Mouse (Mus musculus) heart, embryonic 15.5 days (tissue): ENCODE results near the gene 3830417A13Rik. TPM values are rescaled to one million over a fixed set of nuclear protein-coding genes. Genes with fewer than 3 reads are reported as not detected.

Experiments
- ATAC-seq: fragments of 200-750 bp; cut with Nextera tagmentation; replicated peaks from 2 replicates; pipeline ENCODE4 v1.8.0; 2017; ENCODE audit warnings: low read depth, moderate TSS enrichment; ENCODE audit not compliant: insufficient number of reproducible peaks, insufficient read depth, low FRiP score
- H3K27ac ChIP-seq: fragments of 300-500 bp; sonication (generic); 2 replicates; pipeline ENCODE4 v1.5.1; 2015; ENCODE audit warnings: mild to moderate bottlenecking, inconsistent platforms
- H3K27me3 ChIP-seq: fragments of 300-500 bp; sonication (generic); 2 replicates; pipeline ENCODE4 v1.6.1; 2015; ENCODE audit warnings: inconsistent platforms
- H3K36me3 ChIP-seq: fragments of 300-500 bp; sonication (generic); 2 replicates; pipeline ENCODE4 v1.6.1; 2015; ENCODE audit warnings: mild to moderate bottlenecking, inconsistent platforms
- H3K4me1 ChIP-seq: fragments of 300-500 bp; sonication (generic); replicated peaks from 2 replicates; pipeline ENCODE4 v1.6.1; 2015; ENCODE audit warnings: inconsistent platforms
- H3K4me2 ChIP-seq: fragments of 300-500 bp; sonication (generic); 2 replicates; pipeline ENCODE4 v1.6.1; 2015; ENCODE audit warnings: inconsistent platforms, mild to moderate bottlenecking, moderate library complexity
- H3K4me3 ChIP-seq: fragments of 300-500 bp; sonication (generic); 2 replicates; pipeline ENCODE4 v1.5.1; 2015; ENCODE audit warnings: mild to moderate bottlenecking, inconsistent platforms
- H3K9ac ChIP-seq: fragments of 300-500 bp; sonication (generic); 2 replicates; pipeline ENCODE4 v1.6.1; 2015; ENCODE audit warnings: mild to moderate bottlenecking, inconsistent platforms
- H3K9me3 ChIP-seq: fragments of 300-500 bp; sonication (generic); replicated peaks from 2 replicates; pipeline ENCODE4 v1.6.1; 2016; ENCODE audit warnings: inconsistent platforms
- WGBS: fragments of 180-500 bp; shearing (Covaris S2); methylation state at CpG from one replicate; pipeline ENCODE4 v1.1.7; 2015; ENCODE audit warnings: mixed read lengths; 5-methylcytosine and 5-hydroxymethylcytosine counted together
- polyA plus RNA-seq: library from polyadenylated mRNA; unstranded; fragments of >200 nt; fragmentation: Nextera tagmentation; extraction: Ambion mirVana; gene quantifications from 2 replicates; pipeline ENCODE4 v1.2.1, GENCODE M21; 2015

Gene 3830417A13Rik
- polyA plus RNA-seq, result 0.19 TPM in 1 of 2 replicates, not detected in the other

GRCm38 (mm10) chrX:64173248-64173647 is at the start of gene 3830417A13Rik:
3830417A13Rik (plus strand) TSS chrX:64173548.
- H3K27me3 ChIP-seq, result no peaks in the 10 kb centered on the region
- no peak within 1 kb of the TSS for H3K27ac ChIP-seq
- H3K4me1 ChIP-seq, result no peaks in the 10 kb centered on the region
- no peak within 1 kb of the TSS for H3K4me3 ChIP-seq
- no peaks in the 10 kb centered on the region for H3K36me3 ChIP-seq
- WGBS, result 82% methylated on average over 11 of the region's 11 CpGs
- no peak for ATAC-seq
- no peak within 1 kb of the TSS for H3K4me2 ChIP-seq
- no peaks in the 10 kb centered on the region for H3K9me3 ChIP-seq
- H3K9ac ChIP-seq, result no peak within 1 kb of the TSS

- Histone ChIP-seq H3K4me2 (no peak within 1 kb of the TSS), H3K9me3 (no peaks in the 10 kb centered on the region), H3K36me3 (no peaks in the 10 kb centered on the region), H3K9ac (no peak within 1 kb of the TSS), H3K4me3 (no peak within 1 kb of the TSS), H3K4me1 (no peaks in the 10 kb centered on the region), H3K27me3 (no peaks in the 10 kb centered on the region), H3K27ac (no peak within 1 kb of the TSS)
- ATAC-seq, result no peak
- 43% methylated on average over 2 of the region's 2 CpGs for WGBS
These were observed 21.2 kb upstream of the 3830417A13Rik start, which contains the start of gene Gm6760 for GRCm38 (mm10) chrX:64152098-64152497. Gm6760 (minus strand) TSS chrX:64152198.

- peak; percentile 69 for ATAC-seq
These were observed 7.9 kb downstream of the 3830417A13Rik start for GRCm38 (mm10) chrX:64181246-64181645.

More at GRCm38 (mm10) chrX:64181246-64181645, 7.9 kb downstream of the 3830417A13Rik start:
- H3K36me3 ChIP-seq, result no peaks in the 10 kb centered on the region
- H3K4me1 ChIP-seq, result no peaks in the 10 kb centered on the region
- no peak overlapping the region for H3K4me2 ChIP-seq
- H3K27me3 ChIP-seq, result no peaks in the 10 kb centered on the region
- H3K27ac ChIP-seq, result peak overlapping the region; percentile 79
- no peak overlapping the region for H3K4me3 ChIP-seq
- H3K9me3 ChIP-seq, result no peaks in the 10 kb centered on the region
- H3K9ac ChIP-seq, result no peak overlapping the region

Other genes starting within 250 kb of the 3830417A13Rik start
- not detected in 2 replicates for gene Gm6760, start 21.4 kb upstream of the 3830417A13Rik start, polyA plus RNA-seq
- 9.2 and 9.9 TPM in 2 replicates for gene Slitrk4, start 103.4 kb downstream of the 3830417A13Rik start, polyA plus RNA-seq